Mouse (Mus musculus): ENCODE data around the gene Tcf20.

GRCm38 (mm10) chr15:82821657-82822056 lies 166.0 kb downstream of the Tcf20 start:
- TF ChIP-seq CTCF (IDR thresholded peaks at IDR 0.05; ENCODE audit: extremely low read depth, insufficient read depth, low read length), result no peak
- TF ChIP-seq POLR2A (IDR thresholded peaks at IDR 0.05; ENCODE audit: extremely low read depth, insufficient read depth, low read length), result no peak
